Mouse (Mus musculus): Measurements from ENCODE around the gene Midn. TPM values are rescaled to one million over a fixed set of nuclear protein-coding genes. Genes with fewer than 3 reads are reported as not detected.

Gene Midn
- polyA plus RNA-seq, 1 experiment, result 26.1 TPM

GRCm38 (mm10) chr10:80136952-80137625 lies 11.0 kb upstream of the Midn start:
- peak; percentile 63 to 64 for DNase-seq
- TF ChIP-seq POLR2A (IDR thresholded peaks at IDR 0.05; ENCODE audit: borderline replicate concordance, insufficient read depth, low read length), result no peak
- no peak for TF ChIP-seq CTCF (IDR thresholded peaks at IDR 0.05; ENCODE audit: borderline replicate concordance, insufficient read depth, low read depth, low read length)
- H3K4me3 ChIP-seq (replicated peaks; ENCODE audit: insufficient read depth, low read depth, low read length), result peak overlapping the region; percentile 63
- H3K27me3 ChIP-seq (ENCODE audit: control insufficient read depth, insufficient read depth, low read length), result no peaks in the 10 kb centered on the region
- H3K4me1 ChIP-seq (ENCODE audit: control insufficient read depth, insufficient read depth, low read length), result peaks cover 8% of the 10 kb centered on the region; the same call in 1 of the 2 replicates
- 13% methylated on average over 29 of the region's 29 CpGs for WGBS
- H3K27ac ChIP-seq (ENCODE audit: insufficient read depth, low read length), result no peak overlapping the region

- TF ChIP-seq POLR2A (IDR thresholded peaks at IDR 0.05; ENCODE audit: borderline replicate concordance, insufficient read depth, low read length) (0 out of 2 replicates have a peak, but pooled peaks have one; percentile 18), CTCF (IDR thresholded peaks at IDR 0.05; ENCODE audit: borderline replicate concordance, insufficient read depth, low read depth, low read length) (no peak)
- peak overlapping the region; percentile 50 for H3K27ac ChIP-seq (ENCODE audit: insufficient read depth, low read length)
- H3K27me3 ChIP-seq (ENCODE audit: control insufficient read depth, insufficient read depth, low read length), result no peaks in the 10 kb centered on the region
- DNase-seq, result peak; percentile 62 to 69
- H3K4me3 ChIP-seq (replicated peaks; ENCODE audit: insufficient read depth, low read depth, low read length), result peak overlapping the region; percentile 87
- H3K4me1 ChIP-seq (ENCODE audit: control insufficient read depth, insufficient read depth, low read length), result peaks cover 7% of the 10 kb centered on the region; the same call in 1 of the 2 replicates
- WGBS, result 5% methylated on average over 33 of the region's 33 CpGs
Observed at GRCm38 (mm10) chr10:80137626-80138552, 10.2 kb upstream of the Midn start.

- peaks cover 7% of the 10 kb centered on the region; the same call in 1 of the 2 replicates for H3K4me1 ChIP-seq (ENCODE audit: control insufficient read depth, insufficient read depth, low read length)
- peak within 1 kb of the TSS; percentile 87 for H3K4me3 ChIP-seq (replicated peaks; ENCODE audit: insufficient read depth, low read depth, low read length)
- under 1% methylated on average over 82 of the region's 94 CpGs for WGBS
- H3K27ac ChIP-seq (ENCODE audit: insufficient read depth, low read length), result peak within 1 kb of the TSS; percentile 50
- no peaks in the 10 kb centered on the region for H3K27me3 ChIP-seq (ENCODE audit: control insufficient read depth, insufficient read depth, low read length)
- DNase-seq, result peak; percentile 84 to 85
- TF ChIP-seq CTCF (IDR thresholded peaks at IDR 0.05; ENCODE audit: borderline replicate concordance, insufficient read depth, low read depth, low read length) (no peak), POLR2A (IDR thresholded peaks at IDR 0.05; ENCODE audit: borderline replicate concordance, insufficient read depth, low read length) (peak; percentile 60)
Observed at GRCm38 (mm10) chr10:80138553-80139438, 9.3 kb upstream of the Midn start, which contains the start of gene Atp5d. Gene Atp5d, plus strand, starts transcription at chr10:80138632.

- Histone ChIP-seq H3K27ac (ENCODE audit: insufficient read depth, low read length) (peak overlapping the region; percentile 44), H3K27me3 (ENCODE audit: control insufficient read depth, insufficient read depth, low read length) (no peaks in the 10 kb centered on the region), H3K4me1 (ENCODE audit: control insufficient read depth, insufficient read depth, low read length) (peaks cover 12% of the 10 kb centered on the region; the same call in 1 of the 2 replicates), H3K4me3 (replicated peaks; ENCODE audit: insufficient read depth, low read depth, low read length) (peak overlapping the region; percentile 87)
- WGBS, result 2% methylated on average over 9 of the region's 10 CpGs
- DNase-seq, result no peak
- TF ChIP-seq CTCF (IDR thresholded peaks at IDR 0.05; ENCODE audit: borderline replicate concordance, insufficient read depth, low read depth, low read length) (no peak), POLR2A (IDR thresholded peaks at IDR 0.05; ENCODE audit: borderline replicate concordance, insufficient read depth, low read length) (no peak)
Observed at GRCm38 (mm10) chr10:80139439-80139775, 8.7 kb upstream of the Midn start.

GRCm38 (mm10) chr10:80139975-80140665 lies 8.0 kb upstream of the Midn start:
- Histone ChIP-seq H3K4me1 (ENCODE audit: control insufficient read depth, insufficient read depth, low read length) (peaks cover 17% of the 10 kb centered on the region; the same call in 1 of the 2 replicates), H3K4me3 (replicated peaks; ENCODE audit: insufficient read depth, low read depth, low read length) (no peak overlapping the region), H3K27ac (ENCODE audit: insufficient read depth, low read length) (no peak overlapping the region), H3K27me3 (ENCODE audit: control insufficient read depth, insufficient read depth, low read length) (no peaks in the 10 kb centered on the region)
- 77% methylated on average over 11 of the region's 11 CpGs for WGBS
- DNase-seq, result no peak
- no peak for TF ChIP-seq POLR2A (IDR thresholded peaks at IDR 0.05; ENCODE audit: borderline replicate concordance, insufficient read depth, low read length)
- no peak for TF ChIP-seq CTCF (IDR thresholded peaks at IDR 0.05; ENCODE audit: borderline replicate concordance, insufficient read depth, low read depth, low read length)

- peaks cover 21% of the 10 kb centered on the region for H3K4me1 ChIP-seq (ENCODE audit: control insufficient read depth, insufficient read depth, low read length)
- H3K4me3 ChIP-seq (replicated peaks; ENCODE audit: insufficient read depth, low read depth, low read length), result peak within 1 kb of the TSS; percentile 61
- no peaks in the 10 kb centered on the region for H3K27me3 ChIP-seq (ENCODE audit: control insufficient read depth, insufficient read depth, low read length)
- peak within 1 kb of the TSS; percentile 97 for H3K27ac ChIP-seq (ENCODE audit: insufficient read depth, low read length)
- WGBS, result 67% methylated on average over 10 of the region's 10 CpGs
- TF ChIP-seq CTCF (IDR thresholded peaks at IDR 0.05; ENCODE audit: borderline replicate concordance, insufficient read depth, low read depth, low read length) (no peak), POLR2A (IDR thresholded peaks at IDR 0.05; ENCODE audit: borderline replicate concordance, insufficient read depth, low read length) (no peak)
- no peak for DNase-seq
Observed at GRCm38 (mm10) chr10:80140666-80141035, 7.4 kb upstream of the Midn start, which contains the start of gene Cbarp. Gene Cbarp, minus strand, starts transcription at chr10:80140835.
